Comparison of ENCODE assay signal across 8 mouse cellular contexts in genomic region chr13:109759201-109759600, GRCm38 (mm10).
DNase-seq lines count a peak whose midpoint lies in the region; ATAC-seq and TF ChIP-seq lines count a peak whose summit lies in the region.

No protein-coding gene starts in this region.

- no peak for TF ChIP-seq POLR2A in lung, adult 2 months (IDR thresholded peaks at IDR 0.05; ENCODE audit: borderline replicate concordance, extremely low read depth, low read depth, low read length)

- TF ChIP-seq CTCF in lung, adult 2 months (IDR thresholded peaks at IDR 0.05; ENCODE audit: insufficient read depth, low read length), result peak; percentile 73

- no peaks in the 10 kb centered on the region for H3K36me3 ChIP-seq in forebrain, embryonic 13.5 days (ENCODE audit: poor library complexity, severe bottlenecking)
- H3K36me3 ChIP-seq in forebrain, embryonic 15.5 days, result no peaks in the 10 kb centered on the region

- 0 out of 2 replicates have a peak, but pooled peaks have one; percentile 45 for ATAC-seq in forebrain, embryonic 13.5 days
- no peak for ATAC-seq in forebrain, embryonic 15.5 days (replicated peaks)

- no peak overlapping the region for H3K9ac ChIP-seq in forebrain, embryonic 13.5 days
- no peak overlapping the region for H3K9ac ChIP-seq in forebrain, embryonic 15.5 days (replicated peaks)

- no peaks in the 10 kb centered on the region for H3K27me3 ChIP-seq in forebrain, embryonic 13.5 days
- no peaks in the 10 kb centered on the region for H3K27me3 ChIP-seq in forebrain, embryonic 15.5 days

- 39% methylated on average over 5 of the region's 5 CpGs for WGBS in forebrain, embryonic 13.5 days
- WGBS in forebrain, embryonic 15.5 days, result 39% methylated on average over 5 of the region's 5 CpGs
- 33% methylated on average over 5 of the region's 5 CpGs for WGBS in lung, adult 2 months

- H3K27ac ChIP-seq in forebrain, embryonic 13.5 days, result no peak overlapping the region
- H3K27ac ChIP-seq in forebrain, embryonic 15.5 days (replicated peaks), result no peak overlapping the region

- no peak for DNase-seq in lung, adult 2 months
- no peak for DNase-seq in lung, postnatal 25 days (ENCODE audit: low spot score)
- DNase-seq in c-Kit-positive CD71-positive TER-119-positive erythroid progenitor cells, embryonic 14.5 days (ENCODE audit: low spot score), result peak; percentile 22
- peak; percentile 17 for DNase-seq in lung, postnatal 14 days
- DNase-seq in urinary bladder, postnatal 14 days (ENCODE audit: low spot score), result no peak
- DNase-seq in thymus, postnatal 36 days, result no peak

- no peak overlapping the region for H3K4me2 ChIP-seq in forebrain, embryonic 13.5 days
- no peak overlapping the region for H3K4me2 ChIP-seq in forebrain, embryonic 15.5 days (replicated peaks)

- H3K4me1 ChIP-seq in forebrain, embryonic 13.5 days, result no peaks in the 10 kb centered on the region
- H3K4me1 ChIP-seq in forebrain, embryonic 15.5 days, result no peaks in the 10 kb centered on the region
- no peaks in the 10 kb centered on the region; the same call in 1 of the 2 replicates for H3K4me1 ChIP-seq in lung, adult 2 months (ENCODE audit: control insufficient read depth, insufficient read depth, low read length)

- no peaks in the 10 kb centered on the region for H3K9me3 ChIP-seq in forebrain, embryonic 13.5 days (replicated peaks)
- no peaks in the 10 kb centered on the region for H3K9me3 ChIP-seq in forebrain, embryonic 15.5 days

- H3K4me3 ChIP-seq in forebrain, embryonic 13.5 days, result no peak overlapping the region
- no peak overlapping the region for H3K4me3 ChIP-seq in forebrain, embryonic 15.5 days
- no peak overlapping the region for H3K4me3 ChIP-seq in lung, adult 2 months (replicated peaks; ENCODE audit: extremely low read depth, low read depth, low read length)

Comparison
In these comparisons a context has a peak if more than half of its experiments do, and no peak if none do; other contexts are left out.
1. DNase-seq: peak in c-Kit-positive CD71-positive TER-119-positive erythroid progenitor cells, embryonic 14.5 days (single experiment) and lung, postnatal 14 days (single experiment); none in lung, adult 2 months (single experiment), lung, postnatal 25 days (single experiment), urinary bladder, postnatal 14 days (single experiment) and thymus, postnatal 36 days (0 of 2).